Mouse (Mus musculus) heart, postnatal 25 days (tissue): ENCODE data around the gene Evi2b. TPM values are rescaled to one million over a fixed set of nuclear protein-coding genes. Genes with fewer than 3 reads are reported as not detected.
A peak's percentile ranks its signal among the peaks of the same experiment; 100 is the strongest.

Experiments used
- DNase-seq: peaks from one replicate; pipeline ENCODE4 v3.0.0; 2022; ENCODE audit warnings: low spot score
- intact Hi-C: fragments of 180-260 bp; cut with DNase I; formaldehyde crosslinking; loops from one replicate; pipeline ENCODE4 v1.15.1; 2025
- total RNA-seq, 2 experiments: library from RNA; stranded (reverse); gene quantifications; 2 replicates each; pipeline ENCODE4 v1.2.3; 2021

The Evi2b gene
- total RNA-seq: 1 to 10 TPM; 1.1 to 1.3 TPM

GRCm38 (mm10) chr11:79523560-79524309 lies at the start of gene Evi2b:
Evi2b (minus strand) TSS chr11:79523762.
- DNase-seq: no peak
- intact Hi-C loops: no loop called here

GRCm38 (mm10) chr11:79570319-79570718 lies 46.8 kb upstream of the Evi2b start:
- intact Hi-C loops: no loop called here
- DNase-seq: no peak

DNA sequence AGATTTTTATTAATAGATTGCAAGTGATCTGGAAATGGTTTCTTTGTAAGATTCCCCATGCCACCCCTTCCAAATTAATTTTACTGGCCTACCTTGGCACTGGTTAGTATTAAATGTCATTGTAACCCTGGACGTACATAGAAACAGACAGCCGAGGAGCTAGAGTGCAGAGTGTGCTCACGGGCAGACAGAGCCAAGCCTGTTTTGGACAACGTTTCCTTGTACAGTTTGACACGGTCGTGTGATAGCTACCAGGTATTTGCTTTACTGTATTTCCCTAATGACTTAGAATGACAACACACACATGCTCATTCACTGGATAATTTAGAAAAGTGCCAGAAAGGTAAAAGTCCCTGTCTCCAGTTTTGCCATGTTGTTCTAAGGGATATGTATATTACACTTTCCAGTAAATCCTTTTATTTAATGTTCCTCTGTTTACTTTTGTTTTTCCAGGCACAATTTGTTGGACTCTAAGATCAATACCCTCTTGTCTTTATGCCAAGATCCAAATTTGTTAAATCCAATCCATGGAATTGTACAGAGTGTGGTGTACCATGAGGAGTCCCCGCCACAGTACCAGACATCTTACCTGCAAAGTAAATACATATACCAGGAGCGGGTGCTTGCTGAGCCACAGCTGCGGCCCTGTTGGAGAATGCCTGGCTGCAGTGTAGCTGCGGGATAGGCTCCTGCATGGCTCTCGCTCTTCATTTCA lies 44.8 kb upstream of the Evi2b start:
- no peak for DNase-seq
- intact Hi-C loops: no loop called here

DNA sequence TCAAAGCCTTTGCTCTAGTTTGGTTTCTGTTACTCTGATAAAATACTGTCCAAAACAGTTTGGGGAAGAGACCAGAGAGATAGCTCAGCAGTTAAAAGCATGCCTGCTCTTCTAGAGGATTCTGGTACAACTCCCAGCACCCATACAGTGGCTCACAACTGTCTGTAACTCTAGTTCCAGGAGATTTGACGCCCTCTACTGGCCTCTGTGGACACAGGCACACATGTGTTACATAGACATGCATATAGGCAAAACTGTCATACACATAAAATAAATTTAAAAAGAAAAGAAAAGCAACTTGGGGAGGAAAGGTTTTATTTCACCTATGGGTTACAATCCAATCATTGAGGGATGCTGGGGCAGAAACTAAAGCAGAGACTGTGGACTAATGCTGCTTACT lies 43.4 kb upstream of the Evi2b start:
- no peak for DNase-seq
- intact Hi-C loops: no loop called here

- no peak for DNase-seq
- intact Hi-C loops: no loop called here
These were observed 39.9 kb upstream of the Evi2b start for GRCm38 (mm10) chr11:79563493-79563892.

- intact Hi-C loops: no loop called here
- no peak for DNase-seq
These were observed 37.0 kb upstream of the Evi2b start for GRCm38 (mm10) chr11:79560536-79560935.

DNA sequence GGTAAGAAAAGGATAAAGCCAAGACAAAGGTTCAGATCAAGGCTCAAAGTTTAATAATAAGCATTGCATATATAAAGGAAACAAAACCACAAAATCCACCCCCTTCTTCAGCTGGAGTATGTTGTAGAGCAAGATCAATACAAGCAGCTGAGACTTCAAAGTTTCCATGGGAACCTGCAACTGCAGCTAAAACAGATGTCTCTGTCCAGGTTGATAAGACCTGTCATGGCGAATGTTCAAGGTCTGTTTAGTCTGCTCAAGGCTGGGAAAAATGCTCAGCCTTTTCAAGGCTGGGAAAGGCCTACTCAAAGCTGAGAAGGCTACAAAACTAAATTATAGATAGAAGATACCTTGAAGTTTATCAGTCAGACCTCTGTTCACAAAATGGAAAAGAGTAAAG lies 29.1 kb upstream of the Evi2b start:
- intact Hi-C loops: no loop called here

DNA sequence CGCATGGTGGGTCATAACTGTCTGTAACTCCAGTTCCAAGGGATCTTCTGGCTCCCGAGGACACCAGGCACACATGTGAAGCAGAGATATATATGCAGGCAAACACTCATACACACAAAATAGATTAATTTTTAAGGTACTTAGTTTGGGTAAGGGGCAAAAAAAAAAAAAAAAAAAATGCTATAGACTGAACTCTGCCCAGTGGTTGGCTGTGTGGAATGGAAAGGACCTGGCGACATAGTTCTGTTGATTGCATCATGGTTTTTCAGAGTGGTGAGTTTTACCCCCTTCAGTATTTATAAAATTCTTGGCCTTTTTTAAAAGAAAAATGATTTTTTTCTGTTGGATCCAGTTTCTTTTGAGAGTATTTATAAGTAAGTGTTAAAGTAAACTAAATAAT lies 12.7 kb upstream of the Evi2b start:
- intact Hi-C loops: no loop called here
- DNase-seq: no peak

More for the DNA sequence above, 29.1 kb upstream of the Evi2b start:
- DNase-seq: no peak

DNA sequence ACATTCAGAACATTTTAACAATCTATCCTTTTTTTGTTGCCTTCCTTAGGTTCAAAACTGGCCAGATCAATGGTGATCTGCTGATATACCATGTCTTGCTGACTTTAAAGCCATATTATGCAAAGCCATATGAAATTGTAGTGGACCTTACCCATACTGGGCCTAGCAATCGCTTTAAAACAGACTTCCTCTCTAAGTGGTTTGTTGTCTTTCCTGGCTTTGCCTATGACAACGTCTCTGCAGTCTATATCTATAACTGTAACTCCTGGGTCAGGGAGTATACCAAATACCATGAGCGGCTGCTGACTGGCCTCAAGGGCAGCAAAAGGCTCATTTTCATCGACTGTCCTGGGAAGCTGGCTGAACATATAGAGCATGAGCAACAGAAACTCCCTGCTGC lies 12.0 kb upstream of the Evi2b start:
- no peak for DNase-seq
- intact Hi-C loops: no loop called here

- intact Hi-C loops: no loop called here
- no peak for DNase-seq
These were observed 10.6 kb upstream of the Evi2b start for GRCm38 (mm10) chr11:79533950-79534690.

- intact Hi-C loops: no loop called here
- DNase-seq: no peak
These were observed 9.7 kb upstream of the Evi2b start for GRCm38 (mm10) chr11:79533311-79533710.

DNA sequence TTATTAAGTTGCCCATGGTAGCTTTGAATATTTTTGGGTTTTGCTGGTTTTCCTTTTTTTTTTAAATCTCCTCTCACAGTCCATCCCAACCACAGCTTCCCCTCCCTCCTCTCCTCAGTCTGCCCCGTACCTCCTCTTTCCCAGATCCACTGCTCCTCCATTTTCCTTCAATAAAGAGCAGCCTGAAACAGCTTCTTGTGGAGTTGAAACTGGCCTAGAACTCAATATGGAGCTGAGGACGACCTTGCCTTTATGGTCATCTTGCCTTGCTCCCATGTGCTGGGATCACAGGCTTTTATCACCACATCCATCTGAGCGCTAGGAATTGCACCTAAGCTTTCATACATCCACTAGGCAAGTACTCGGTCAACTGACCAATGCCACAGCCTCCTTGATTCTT lies 7.9 kb upstream of the Evi2b start:
- intact Hi-C loops: no loop called here
- DNase-seq: no peak

- no peak for DNase-seq
- intact Hi-C loops: no loop called here
These were observed 7.2 kb upstream of the Evi2b start for GRCm38 (mm10) chr11:79530774-79531173.

GRCm38 (mm10) chr11:79530333-79530761 lies 6.8 kb upstream of the Evi2b start, which contains the start of the genes Evi2 and Evi2a:
Evi2 (minus strand) TSS chr11:79530589.
Evi2a (minus strand) TSS chr11:79530609.
- peak; percentile 12 for DNase-seq
- intact Hi-C loops: no loop called here

DNA sequence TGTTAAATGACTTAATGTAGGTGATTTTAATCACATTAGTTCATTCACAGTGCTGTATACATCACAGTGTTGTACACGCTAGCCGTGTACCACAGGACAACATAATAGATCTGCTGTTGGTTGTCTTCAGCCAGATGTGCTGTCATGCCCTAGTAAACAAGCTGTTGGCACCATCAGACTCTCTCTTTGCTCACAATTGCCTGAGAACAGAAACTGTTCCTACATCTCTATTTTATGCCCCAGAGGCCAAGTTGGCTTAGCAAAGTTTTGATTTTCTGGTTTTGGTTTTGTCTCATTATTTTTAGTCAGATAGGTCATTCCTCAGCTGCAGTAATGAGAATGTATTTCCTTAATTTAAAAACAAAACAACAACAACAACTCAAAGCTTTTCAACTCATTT lies 6.2 kb upstream of the Evi2b start:
- no peak for DNase-seq

DNA sequence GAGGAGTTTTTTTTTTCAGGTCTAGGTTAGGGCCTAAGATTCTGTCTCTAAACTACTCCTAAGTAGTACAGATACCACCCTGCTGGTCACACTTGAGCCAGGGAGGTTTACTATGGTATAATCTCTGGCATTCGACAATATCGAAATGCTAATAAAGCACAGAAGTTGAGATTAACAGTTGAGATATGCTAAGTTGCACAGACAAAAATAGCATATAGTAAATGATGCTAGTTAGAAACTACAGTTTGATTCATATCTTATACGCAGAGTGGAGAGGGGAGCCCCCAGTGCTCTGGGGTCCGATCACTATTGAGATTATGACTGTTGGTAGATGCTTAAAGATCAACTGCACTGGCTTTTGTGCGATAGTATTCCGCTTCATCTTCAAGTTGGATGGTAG lies 5.7 kb upstream of the Evi2b start:
- DNase-seq: no peak
- intact Hi-C loops: no loop called here

More for the DNA sequence above, 6.2 kb upstream of the Evi2b start:
- intact Hi-C loops: no loop called here

DNA sequence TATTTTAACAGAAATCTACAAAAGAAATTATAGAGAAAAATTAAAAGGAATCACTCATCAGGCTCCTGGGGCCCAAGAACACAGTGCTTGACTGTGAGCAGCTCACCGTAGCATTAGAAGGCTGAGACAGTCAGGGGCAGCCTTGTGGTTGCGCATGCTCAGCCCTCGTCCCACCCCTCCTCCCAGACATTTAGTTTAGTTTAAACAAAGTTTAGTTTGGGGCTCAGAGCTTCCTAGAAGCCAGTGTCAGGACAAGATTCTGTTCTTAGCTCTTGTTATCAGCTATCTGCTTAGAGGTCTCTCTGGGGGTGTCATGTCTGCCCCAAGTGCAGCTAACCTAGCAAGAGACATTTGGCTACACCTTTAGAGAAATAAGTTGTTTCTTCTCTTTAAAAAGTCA lies 5.0 kb upstream of the Evi2b start:
- DNase-seq: no peak
- intact Hi-C loops: no loop called here

- intact Hi-C loops: no loop called here
- no peak for DNase-seq
These were observed 4.3 kb upstream of the Evi2b start for GRCm38 (mm10) chr11:79527739-79528384.

DNA sequence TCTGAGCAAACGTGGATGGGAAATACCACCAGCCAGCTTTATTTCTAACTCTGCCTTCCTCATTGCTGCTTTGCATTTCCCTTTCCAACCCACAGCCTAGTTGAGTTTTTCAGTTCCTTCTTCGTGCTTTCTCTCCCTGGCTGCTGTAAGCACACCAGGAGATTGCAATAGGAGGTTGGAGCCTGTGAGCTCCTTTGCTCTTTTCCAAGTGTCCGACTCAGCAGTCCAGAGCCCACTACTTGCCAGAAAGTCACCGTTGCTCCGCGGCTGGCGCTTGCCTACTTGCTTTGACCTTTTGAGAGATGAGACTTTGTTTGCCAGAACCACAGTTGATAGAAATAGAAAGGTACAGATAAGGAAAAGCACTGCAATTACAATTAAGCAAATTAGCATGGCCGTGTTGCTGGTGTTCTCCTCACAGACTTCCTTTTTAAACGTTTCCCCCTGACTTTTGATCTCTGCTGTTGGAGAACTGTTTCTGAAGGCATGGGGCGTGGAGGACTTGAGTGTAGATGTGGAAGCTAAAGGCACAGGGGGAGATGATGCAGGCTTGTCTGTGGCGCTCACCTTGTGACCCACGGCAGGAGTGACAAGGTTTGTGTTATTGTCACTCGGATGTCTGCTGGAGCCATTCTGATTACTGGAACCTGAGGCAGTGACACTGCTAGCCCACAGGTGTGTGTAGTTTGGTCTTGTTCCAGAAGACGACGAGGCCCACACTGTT lies 3.6 kb upstream of the Evi2b start:
- intact Hi-C loops: no loop called here
- DNase-seq: peak; percentile 9

- intact Hi-C loops: no loop called here
- no peak for DNase-seq
These were observed 3.0 kb upstream of the Evi2b start for GRCm38 (mm10) chr11:79526549-79526948.
